Mouse (Mus musculus) embryonic facial prominence, embryonic 12.5 days (tissue): ENCODE results near the gene Tomm20. TPM values are rescaled to one million over a fixed set of nuclear protein-coding genes. Genes with fewer than 3 reads are reported as not detected.

Experiments used
- ATAC-seq: fragments of 200-750 bp; cut with Nextera tagmentation; 2 replicates; pipeline ENCODE4 v1.8.0; 2017; ENCODE audit not compliant: insufficient number of reproducible peaks, insufficient read depth, low FRiP score, low TSS enrichment
- H3K27ac ChIP-seq: fragments of 300-500 bp; sonication (generic); 2 replicates; pipeline ENCODE4 v1.5.1; 2016; ENCODE audit warnings: mild to moderate bottlenecking
- H3K27me3 ChIP-seq: fragments of 300-500 bp; sonication (generic); 2 replicates; pipeline ENCODE4 v1.6.1; 2016; ENCODE audit warnings: mild to moderate bottlenecking, moderate library complexity
- H3K36me3 ChIP-seq: fragments of 300-500 bp; sonication (generic); 2 replicates; pipeline ENCODE4 v1.6.1; 2016; ENCODE audit warnings: mild to moderate bottlenecking
- H3K4me1 ChIP-seq: fragments of 300-500 bp; sonication (generic); 2 replicates; pipeline ENCODE4 v1.6.1; 2016
- H3K4me2 ChIP-seq: fragments of 300-500 bp; sonication (generic); replicated peaks from 2 replicates; pipeline ENCODE4 v1.6.1; 2016; ENCODE audit warnings: mild to moderate bottlenecking, moderate library complexity
- H3K4me3 ChIP-seq: fragments of 300-500 bp; sonication (generic); 2 replicates; pipeline ENCODE4 v1.5.1; 2016; ENCODE audit warnings: mild to moderate bottlenecking
- H3K9ac ChIP-seq: fragments of 300-500 bp; sonication (generic); 2 replicates; pipeline ENCODE4 v1.6.1; 2016; ENCODE audit warnings: mild to moderate bottlenecking, moderate library complexity
- H3K9me3 ChIP-seq: fragments of 300-500 bp; sonication (generic); 2 replicates; pipeline ENCODE4 v1.6.1; 2016; ENCODE audit warnings: mild to moderate bottlenecking, moderate library complexity
- WGBS: fragments of 180-500 bp; shearing (Covaris S2); methylation state at CpG from one replicate; pipeline ENCODE4 v1.1.7; 2016; 5-methylcytosine and 5-hydroxymethylcytosine counted together
- polyA plus RNA-seq: library from polyadenylated mRNA; unstranded; fragments of >200 nt; fragmentation: Nextera tagmentation; extraction: Ambion mirVana; gene quantifications from 2 replicates; pipeline ENCODE4 v1.2.1, GENCODE M21; 2016

Gene Tomm20
- polyA plus RNA-seq, 1 experiment from 2014 or later = 191 TPM

DNA sequence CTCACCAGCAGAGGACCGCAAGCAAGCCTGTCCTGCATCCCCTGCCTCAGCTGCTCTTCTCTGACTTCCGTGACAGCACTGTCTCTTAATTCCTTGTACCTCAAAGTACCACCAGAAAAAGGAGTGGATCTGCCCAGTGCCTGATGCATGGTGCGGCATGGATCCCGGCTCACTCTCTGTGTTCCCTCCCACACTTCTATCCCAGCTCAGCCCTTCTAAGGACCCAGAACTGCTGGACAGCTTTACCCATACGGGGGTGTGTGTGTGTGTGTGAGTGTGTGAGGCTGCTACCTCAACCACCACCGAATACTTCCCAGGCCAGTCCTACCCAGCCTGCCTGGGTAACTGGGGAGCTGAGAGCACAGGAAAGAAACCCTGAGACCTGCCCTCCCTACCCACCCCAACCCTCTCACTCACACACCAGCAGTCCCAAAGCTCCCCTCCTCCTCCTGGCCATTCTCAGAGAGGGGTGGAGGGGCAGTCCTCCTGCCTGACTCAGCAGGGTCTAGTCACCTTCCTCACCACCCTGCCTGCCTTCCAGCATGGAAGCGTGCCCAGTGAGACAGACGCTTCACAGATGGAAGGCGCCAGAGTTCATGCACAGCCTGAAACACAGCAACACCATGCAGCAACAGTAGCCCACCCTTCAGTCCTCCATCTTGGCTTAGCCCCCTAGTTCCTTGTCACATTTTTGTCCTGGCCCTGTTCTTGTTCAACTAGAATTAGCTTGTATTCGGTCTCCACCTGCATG is 16.7 kb downstream of the Tomm20 start:
- Histone ChIP-seq H3K4me1 (no peaks in the 10 kb centered on the region), H3K9me3 (no peaks in the 10 kb centered on the region), H3K9ac (no peak overlapping the region), H3K27me3 (no peaks in the 10 kb centered on the region), H3K27ac (no peak overlapping the region), H3K36me3 (peaks cover 37% of the 10 kb centered on the region), H3K4me2 (no peak overlapping the region), H3K4me3 (no peak overlapping the region)
- peak; percentile 49; the same call in 1 of the 2 replicates for ATAC-seq
- WGBS = 88% methylated on average over 10 of the region's 10 CpGs

DNA sequence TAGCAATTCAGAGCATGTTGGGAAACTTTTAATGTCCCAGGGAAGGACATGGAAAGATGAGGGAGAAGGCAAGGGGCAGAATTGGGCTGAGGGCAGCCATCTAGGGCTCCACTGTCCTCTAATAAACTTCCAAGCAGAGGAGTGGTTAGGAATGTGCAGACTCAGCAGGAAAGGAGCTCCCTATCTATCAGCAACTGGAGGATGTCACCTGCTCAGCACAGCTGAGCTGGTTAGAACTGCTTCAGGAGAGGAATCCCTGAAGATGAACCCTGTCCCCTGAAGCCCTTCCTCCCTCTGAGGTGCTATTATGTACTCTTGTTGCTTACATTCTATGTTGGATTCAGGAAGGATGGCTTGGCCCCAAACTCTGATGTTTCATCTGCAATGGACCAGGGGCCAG is 17.6 kb downstream of the Tomm20 start:
- Histone ChIP-seq H3K4me2 (no peak overlapping the region), H3K9ac (no peak overlapping the region), H3K4me3 (no peak overlapping the region), H3K27me3 (no peaks in the 10 kb centered on the region), H3K27ac (no peak overlapping the region), H3K36me3 (peaks cover 32% of the 10 kb centered on the region), H3K9me3 (no peaks in the 10 kb centered on the region), H3K4me1 (no peaks in the 10 kb centered on the region)
- ATAC-seq = no peak

DNA sequence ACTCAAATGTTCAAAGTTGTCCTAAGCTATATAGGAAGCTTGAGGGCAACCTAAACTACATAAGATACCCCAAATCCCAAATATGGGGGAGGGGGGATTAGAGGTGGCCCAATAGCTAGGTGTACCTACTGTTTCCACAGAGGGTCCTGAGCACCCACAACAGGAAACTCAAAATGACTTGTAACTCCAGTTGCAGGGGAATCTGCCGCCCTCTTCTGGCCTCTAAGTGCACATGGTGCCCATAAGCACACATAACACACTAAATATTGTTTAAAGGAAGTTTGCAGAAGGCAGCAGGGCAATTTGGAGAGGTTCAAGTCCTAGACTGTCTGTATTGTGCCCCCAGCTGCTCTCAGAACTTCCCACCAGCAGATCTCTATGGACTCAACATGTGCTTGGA is 18.6 kb downstream of the Tomm20 start:
- Histone ChIP-seq H3K4me2 (no peak overlapping the region), H3K4me3 (no peak overlapping the region), H3K9me3 (no peaks in the 10 kb centered on the region), H3K27ac (no peak overlapping the region), H3K27me3 (no peaks in the 10 kb centered on the region), H3K4me1 (no peaks in the 10 kb centered on the region), H3K36me3 (peaks cover 26% of the 10 kb centered on the region), H3K9ac (no peak overlapping the region)
- no peak for ATAC-seq
- 51% methylated on average over 1 of the region's 1 CpGs for WGBS

DNA sequence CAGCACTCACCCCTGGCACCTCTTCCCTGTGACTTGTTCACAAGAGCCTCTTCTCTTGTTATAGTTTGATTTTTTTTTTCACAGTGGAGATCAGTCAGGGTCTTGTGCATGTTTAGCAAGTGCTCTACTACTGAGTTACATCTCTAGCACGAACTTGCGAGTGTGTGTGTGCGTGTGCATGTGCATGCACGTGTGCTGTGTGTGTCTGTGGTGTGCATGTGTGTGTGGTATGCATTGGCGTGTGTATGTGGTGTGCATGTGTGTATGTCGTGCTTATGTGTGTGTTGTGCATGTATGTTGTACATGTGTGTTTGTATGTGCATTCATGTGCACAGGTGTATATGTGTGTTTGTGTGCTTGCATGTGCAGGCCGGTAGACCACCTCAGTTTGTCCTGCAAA is 22.7 kb downstream of the Tomm20 start:
- no peak overlapping the region for H3K4me2 ChIP-seq
- no peak overlapping the region for H3K4me3 ChIP-seq
- no peaks in the 10 kb centered on the region for H3K27me3 ChIP-seq
- no peak for ATAC-seq
- H3K36me3 ChIP-seq = peaks cover 9% of the 10 kb centered on the region; the same call in 1 of the 2 replicates
- WGBS = 94% methylated on average over 7 of the region's 7 CpGs
- no peaks in the 10 kb centered on the region for H3K9me3 ChIP-seq
- H3K27ac ChIP-seq = no peak overlapping the region
- H3K9ac ChIP-seq = no peak overlapping the region
- H3K4me1 ChIP-seq = no peaks in the 10 kb centered on the region

DNA sequence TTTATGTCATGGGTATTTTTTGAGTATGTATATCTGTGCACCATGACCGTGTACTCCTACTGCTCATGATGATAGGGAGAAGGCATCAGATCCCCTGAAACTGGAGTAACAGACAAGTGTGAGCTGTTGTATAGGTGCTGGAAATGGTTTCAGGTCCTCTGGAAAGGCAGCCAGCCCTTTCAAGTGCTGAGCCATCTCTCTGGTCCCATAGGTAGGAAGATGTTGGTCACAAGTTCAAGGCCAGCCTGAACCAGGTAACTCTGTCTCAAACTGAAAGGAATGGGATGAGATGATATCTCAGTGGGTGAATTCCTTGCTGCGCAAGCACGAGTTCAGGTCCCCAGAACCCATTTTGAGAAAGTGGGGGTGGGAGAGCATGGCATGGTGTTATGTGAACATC is 24.2 kb downstream of the Tomm20 start:
- Histone ChIP-seq H3K27me3 (no peaks in the 10 kb centered on the region), H3K9ac (no peak overlapping the region), H3K4me1 (no peaks in the 10 kb centered on the region), H3K36me3 (peaks cover 5% of the 10 kb centered on the region; the same call in 1 of the 2 replicates), H3K9me3 (no peaks in the 10 kb centered on the region), H3K4me3 (no peak overlapping the region), H3K4me2 (no peak overlapping the region), H3K27ac (no peak overlapping the region)
- ATAC-seq = no peak
- WGBS = 86% methylated on average over 3 of the region's 3 CpGs

DNA sequence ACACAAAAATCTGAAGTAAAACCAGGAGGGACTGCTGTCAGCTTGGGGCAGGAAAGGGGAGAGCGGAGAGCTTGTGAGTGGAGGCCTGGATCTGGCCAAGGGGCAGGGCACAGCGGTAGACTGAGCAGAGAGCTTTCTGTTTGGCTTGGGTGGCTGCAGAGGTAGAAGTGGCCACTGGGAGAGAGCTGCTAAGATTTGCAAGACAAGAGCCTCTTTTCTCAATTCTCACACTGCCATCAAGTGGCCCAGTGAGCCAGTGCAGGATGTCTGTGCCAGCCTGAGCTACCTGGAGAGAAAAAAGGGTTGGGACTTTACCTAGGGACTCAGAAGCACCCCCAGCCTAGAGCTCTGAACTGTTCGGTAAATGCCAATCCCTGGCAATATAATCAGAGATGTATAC is 24.8 kb downstream of the Tomm20 start:
- WGBS = 17% methylated on average over 3 of the region's 3 CpGs
- Histone ChIP-seq H3K9me3 (no peaks in the 10 kb centered on the region), H3K27ac (no peak overlapping the region), H3K36me3 (peaks cover 5% of the 10 kb centered on the region; the same call in 1 of the 2 replicates), H3K9ac (no peak overlapping the region), H3K4me3 (no peak overlapping the region), H3K27me3 (no peaks in the 10 kb centered on the region), H3K4me1 (no peaks in the 10 kb centered on the region), H3K4me2 (no peak overlapping the region)
- peak; percentile 36; the same call in 1 of the 2 replicates for ATAC-seq

DNA sequence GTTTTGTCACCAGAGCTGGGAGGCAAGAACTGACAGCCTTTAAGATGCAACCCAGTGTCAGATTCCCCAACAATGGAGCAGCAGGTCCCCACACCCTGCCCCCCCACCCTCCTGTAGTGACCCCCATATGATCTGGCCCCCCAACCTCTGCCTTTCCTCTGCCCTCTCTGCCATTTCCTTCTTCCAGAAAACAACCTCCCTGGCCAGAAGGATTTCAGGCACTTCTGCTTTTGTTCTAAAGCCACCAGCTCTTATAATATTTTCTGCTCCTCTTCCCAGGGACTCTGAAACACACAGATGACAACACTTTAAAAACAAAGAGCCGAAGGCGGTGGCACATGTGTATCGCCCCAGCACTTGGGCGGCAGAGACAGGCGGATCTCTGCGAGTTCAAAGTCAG is 25.3 kb downstream of the Tomm20 start:
- Histone ChIP-seq H3K27ac (no peak overlapping the region), H3K36me3 (peaks cover 5% of the 10 kb centered on the region; the same call in 1 of the 2 replicates), H3K9me3 (no peaks in the 10 kb centered on the region), H3K4me1 (no peaks in the 10 kb centered on the region), H3K9ac (no peak overlapping the region), H3K4me2 (no peak overlapping the region), H3K27me3 (no peaks in the 10 kb centered on the region), H3K4me3 (no peak overlapping the region)
- WGBS = 82% methylated on average over 6 of the region's 6 CpGs
- no peak for ATAC-seq

DNA sequence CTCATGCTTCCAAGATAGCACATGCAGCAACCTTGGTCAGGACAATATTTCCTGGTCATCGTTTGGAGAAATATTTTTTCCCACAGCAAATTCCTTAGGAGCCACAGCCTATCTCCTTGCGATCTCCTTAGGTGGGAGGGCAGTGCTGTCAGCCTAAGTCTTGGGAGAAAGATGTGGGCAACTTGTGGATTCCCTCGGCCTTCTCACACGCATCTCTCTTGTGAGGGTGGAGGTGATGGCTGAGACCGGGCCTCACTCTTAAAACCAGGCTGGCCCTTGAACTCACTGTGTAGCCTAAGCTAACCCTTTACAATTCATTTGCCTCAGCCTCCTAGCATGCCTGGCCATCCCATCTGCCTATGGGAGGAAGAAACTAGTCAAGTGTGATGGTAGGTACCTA is 25.9 kb downstream of the Tomm20 start:
- 87% methylated on average over 5 of the region's 5 CpGs for WGBS
- no peak for ATAC-seq
- H3K36me3 ChIP-seq = peaks cover 5% of the 10 kb centered on the region; the same call in 1 of the 2 replicates
- H3K4me3 ChIP-seq = no peak overlapping the region
- no peak overlapping the region for H3K9ac ChIP-seq
- H3K4me2 ChIP-seq = no peak overlapping the region
- H3K27me3 ChIP-seq = no peaks in the 10 kb centered on the region
- H3K4me1 ChIP-seq = no peaks in the 10 kb centered on the region
- no peak overlapping the region for H3K27ac ChIP-seq
- H3K9me3 ChIP-seq = no peaks in the 10 kb centered on the region

DNA sequence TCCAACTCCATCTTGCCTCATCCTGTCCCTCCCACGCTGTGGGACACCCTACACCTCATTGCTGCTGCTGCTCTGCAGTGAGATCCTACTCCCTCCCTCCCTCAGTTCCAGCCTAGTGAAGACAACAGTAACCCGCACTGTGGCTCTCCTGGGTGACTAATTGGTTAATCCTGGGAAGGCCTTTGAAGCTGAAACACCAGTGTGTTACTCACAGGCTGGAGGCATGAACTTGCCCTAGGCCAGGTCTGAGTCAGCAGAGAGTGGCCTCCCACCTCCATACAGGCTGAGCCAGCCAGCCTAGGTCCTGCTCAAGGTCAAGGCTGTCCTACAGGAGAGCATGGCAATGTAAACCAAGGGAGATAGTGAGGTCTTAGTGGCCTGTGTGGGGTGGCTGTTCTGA is 26.4 kb downstream of the Tomm20 start:
- Histone ChIP-seq H3K4me2 (no peak overlapping the region), H3K27ac (no peak overlapping the region), H3K9ac (no peak overlapping the region), H3K36me3 (peaks cover 5% of the 10 kb centered on the region; the same call in 1 of the 2 replicates), H3K9me3 (no peaks in the 10 kb centered on the region), H3K27me3 (no peaks in the 10 kb centered on the region), H3K4me3 (no peak overlapping the region), H3K4me1 (no peaks in the 10 kb centered on the region)
- 49% methylated on average over 2 of the region's 2 CpGs for WGBS
- ATAC-seq = no peak; the same call in 1 of the 2 replicates

DNA sequence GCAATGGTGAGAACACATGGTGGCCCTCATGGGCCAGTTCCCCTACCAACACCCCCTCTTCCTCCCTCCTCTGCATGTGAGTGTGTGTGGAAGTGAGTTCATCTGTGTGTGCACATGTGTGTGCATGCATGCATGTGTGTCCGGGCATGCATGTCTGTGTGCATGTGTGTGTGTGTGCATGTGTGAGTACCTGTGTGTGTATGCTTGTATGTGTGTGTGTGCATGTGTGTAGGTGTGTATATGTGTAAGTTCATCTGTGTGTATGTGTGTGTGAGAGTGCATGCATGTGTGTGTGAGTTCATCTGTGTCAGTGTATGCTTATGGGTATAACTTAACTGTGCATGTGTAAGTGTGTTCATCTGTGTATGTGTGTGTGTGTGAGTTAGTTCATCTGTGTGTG is 27.3 kb downstream of the Tomm20 start:
- no peak overlapping the region for H3K9ac ChIP-seq
- H3K4me1 ChIP-seq = peaks cover 5% of the 10 kb centered on the region; the same call in 1 of the 2 replicates
- H3K27me3 ChIP-seq = no peaks in the 10 kb centered on the region
- H3K36me3 ChIP-seq = peaks cover 5% of the 10 kb centered on the region; the same call in 1 of the 2 replicates
- H3K4me3 ChIP-seq = no peak overlapping the region
- no peak overlapping the region for H3K4me2 ChIP-seq
- H3K9me3 ChIP-seq = no peaks in the 10 kb centered on the region
- WGBS = 100% methylated on average over 1 of the region's 1 CpGs
- ATAC-seq = no peak
- no peak overlapping the region for H3K27ac ChIP-seq

DNA sequence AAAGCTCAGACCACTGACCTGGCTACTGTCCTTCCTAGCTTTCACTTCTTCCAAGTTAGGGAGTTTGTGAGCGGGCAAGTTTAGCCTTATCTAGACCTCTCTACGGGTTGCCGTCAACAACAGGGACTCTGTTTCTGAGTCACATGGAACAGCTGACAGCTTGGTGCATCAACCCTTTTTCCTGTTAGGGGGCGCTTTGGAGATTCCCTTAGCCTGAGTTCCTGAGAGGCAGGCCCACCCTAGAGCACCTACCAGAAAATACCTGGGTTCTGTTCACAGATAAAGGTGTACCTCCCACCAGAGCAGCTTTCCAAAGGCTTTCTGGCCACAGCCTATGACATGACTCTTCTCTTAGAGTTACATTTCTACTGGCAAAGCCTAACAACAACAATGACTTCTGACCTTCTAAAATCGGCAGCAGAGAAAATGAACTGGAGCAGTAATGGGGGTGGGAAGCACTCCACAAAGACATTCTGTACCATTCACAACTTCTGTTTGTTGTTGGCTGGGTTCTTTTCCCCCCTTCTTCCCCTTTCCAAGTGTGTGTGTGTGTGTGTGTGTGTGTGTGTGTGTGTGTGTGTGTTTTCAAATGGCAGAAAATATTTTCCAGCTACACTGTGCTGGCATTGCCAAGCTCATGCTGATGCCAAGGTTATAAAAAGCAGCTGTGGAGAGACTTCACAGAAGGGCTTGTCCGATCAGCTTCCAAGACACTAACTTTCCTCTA is 28.3 kb downstream of the Tomm20 start:
- no peak for ATAC-seq
- Histone ChIP-seq H3K9me3 (no peaks in the 10 kb centered on the region), H3K4me1 (peaks cover 5% of the 10 kb centered on the region; the same call in 1 of the 2 replicates), H3K27me3 (no peaks in the 10 kb centered on the region), H3K9ac (no peak overlapping the region), H3K4me2 (no peak overlapping the region), H3K27ac (no peak overlapping the region), H3K4me3 (no peak overlapping the region), H3K36me3 (no peaks in the 10 kb centered on the region; the same call in 1 of the 2 replicates)
- WGBS = 55% methylated on average over 6 of the region's 6 CpGs

DNA sequence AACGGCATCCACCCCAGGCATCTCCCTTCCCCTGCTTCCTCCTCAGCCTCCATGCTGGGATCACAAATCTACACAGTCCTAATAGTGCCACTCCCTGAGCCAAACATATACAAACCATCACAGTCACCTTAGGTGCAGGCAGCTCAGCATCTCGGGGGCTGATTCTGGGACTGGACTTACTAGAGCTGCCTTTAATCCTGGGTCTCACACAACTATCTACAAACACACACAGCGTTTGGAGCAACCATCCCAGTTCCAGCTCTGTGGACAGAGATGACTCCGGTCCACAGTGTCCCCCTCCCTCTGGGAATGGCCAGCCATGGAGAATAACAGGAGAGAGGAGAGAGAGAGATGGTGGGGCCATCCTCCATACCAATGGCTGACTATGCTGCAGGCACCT is 29.0 kb downstream of the Tomm20 start:
- ATAC-seq = no peak
- 0 out of 2 replicates have a peak, but pooled peaks cover 4% of the 10 kb centered on the region for H3K27me3 ChIP-seq
- H3K9ac ChIP-seq = no peak overlapping the region
- no peaks in the 10 kb centered on the region for H3K36me3 ChIP-seq
- H3K4me2 ChIP-seq = no peak overlapping the region
- peaks cover 5% of the 10 kb centered on the region; the same call in 1 of the 2 replicates for H3K4me1 ChIP-seq
- H3K27ac ChIP-seq = no peak overlapping the region
- no peak overlapping the region for H3K4me3 ChIP-seq
- 84% methylated on average over 4 of the region's 4 CpGs for WGBS
- no peaks in the 10 kb centered on the region for H3K9me3 ChIP-seq
